ENCODE assay signal across 1 mouse cellular context in genomic region chr9:22164711-22165668, GRCm38 (mm10).
A peak's percentile ranks its signal among the peaks of the same experiment; 100 is the strongest.
TF ChIP-seq lines count a peak whose summit lies in the region.

No protein-coding gene starts in this region.

TF ChIP-seq in MEL, 35 proteins besides CTCF, POLR2A, EP300 and RAD21 (continued from another document):
- no peak for TF ChIP-seq USF1 (IDR thresholded peaks at IDR 0.05; ENCODE audit: low read depth, low read length)
- TF ChIP-seq SMC3 (IDR thresholded peaks at IDR 0.05; ENCODE audit: low read depth, low read length) = no peak
- no peak for TF ChIP-seq MEF2A (IDR thresholded peaks at IDR 0.05; ENCODE audit: extremely low read depth, insufficient replicate concordance, low read depth, low read length, poor library complexity, severe bottlenecking)
- TF ChIP-seq CHD1 (IDR thresholded peaks at IDR 0.05; ENCODE audit: low read depth, low read length) = no peak
- TF ChIP-seq NELFE (IDR thresholded peaks at IDR 0.05; ENCODE audit: low read depth, low read length) = peak; percentile 30
- 0 out of 2 replicates have a peak, but pooled peaks have one; percentile 12 for TF ChIP-seq BHLHE40 (IDR thresholded peaks at IDR 0.05; ENCODE audit: borderline replicate concordance, low read depth, low read length)
- TF ChIP-seq POLR2AphosphoS2 (IDR thresholded peaks at IDR 0.05; ENCODE audit: low read length) = no peak
- no peak for TF ChIP-seq ZKSCAN1 (IDR thresholded peaks at IDR 0.05; ENCODE audit: low read depth, low read length)
- TF ChIP-seq ETS1 (IDR thresholded peaks at IDR 0.05; ENCODE audit: low read depth, low read length) = peak; percentile 5; the same call in 1 of the 2 replicates
- no peak for TF ChIP-seq GATA1 (IDR thresholded peaks at IDR 0.05; ENCODE audit: low read depth, low read length)
- TF ChIP-seq E2F4 (IDR thresholded peaks at IDR 0.05; ENCODE audit: borderline replicate concordance, low read depth, low read length) = no peak
- TF ChIP-seq TAL1 (IDR thresholded peaks at IDR 0.05; ENCODE audit: low read length) = no peak
- no peak for TF ChIP-seq UBTF (IDR thresholded peaks at IDR 0.05; ENCODE audit: borderline replicate concordance, insufficient read depth, low read depth, low read length)
- no peak for TF ChIP-seq POLR2AphosphoS5 (IDR thresholded peaks at IDR 0.05; ENCODE audit: borderline replicate concordance, low read depth, low read length)
- no peak for TF ChIP-seq CHD2 (IDR thresholded peaks at IDR 0.05; ENCODE audit: low read length)
- peak; percentile 51; the same call in 1 of the 2 replicates for TF ChIP-seq ZNF384 (IDR thresholded peaks at IDR 0.05; ENCODE audit: low read depth, low read length)
- no peak for TF ChIP-seq ZC3H11A (IDR thresholded peaks at IDR 0.05; ENCODE audit: low read depth, low read length)
- TF ChIP-seq MAX (IDR thresholded peaks at IDR 0.05; ENCODE audit: low read length) = no peak
- TF ChIP-seq SIN3A (IDR thresholded peaks at IDR 0.05; ENCODE audit: low read length) = peak; percentile 57
- no peak for TF ChIP-seq TCF12 (IDR thresholded peaks at IDR 0.05; ENCODE audit: low read depth, low read length)
- TF ChIP-seq MAFK (IDR thresholded peaks at IDR 0.05; ENCODE audit: borderline replicate concordance, low read depth, low read length) = no peak
- no peak for TF ChIP-seq MYB (IDR thresholded peaks at IDR 0.05; ENCODE audit: low read depth, low read length)
- peak; percentile 41; the same call in 1 of the 2 replicates for TF ChIP-seq NRF1 (IDR thresholded peaks at IDR 0.05; ENCODE audit: insufficient read depth, low read depth, low read length, poor library complexity, severe bottlenecking)
